Mouse (Mus musculus): ENCODE measurements at regions not wholly inside any gene's neighbourhood (a gene's known extent, or its start where the extent isn't known, plus 50 kb on each side); places are given as distances from the start of the nearest gene placed in this dataset.

DNA sequence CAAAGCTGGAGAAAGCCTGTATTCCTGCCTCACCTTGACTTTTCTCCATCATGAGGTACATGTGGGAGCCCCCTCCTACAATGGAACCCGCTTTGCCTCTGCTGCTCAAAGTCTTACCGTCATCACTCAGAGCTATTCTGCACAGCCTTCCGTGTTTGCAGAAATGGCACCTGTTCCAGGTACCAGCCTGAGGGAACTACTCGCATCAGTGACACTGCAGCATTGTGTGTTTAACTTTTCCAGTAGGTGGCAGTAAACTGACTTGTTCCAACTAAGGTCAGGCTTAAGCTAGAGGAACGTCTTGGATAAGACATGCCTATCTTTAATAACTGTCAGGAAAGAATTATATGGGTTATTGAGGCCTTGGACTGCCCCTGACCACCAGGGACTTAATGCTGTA, 71.4 kb downstream of the Fam173b start:
- no peaks in the 10 kb centered on the region for H3K27me3 ChIP-seq (ENCODE audit: insufficient read depth, low read length)
- H3K9me3 ChIP-seq (ENCODE audit: low read length) = no peaks in the 10 kb centered on the region
- H3K4me1 ChIP-seq (ENCODE audit: insufficient read depth, low read length) = no peaks in the 10 kb centered on the region
- no peak overlapping the region for H3K4me3 ChIP-seq (ENCODE audit: low read depth, low read length)
- H3K9ac ChIP-seq (replicated peaks; ENCODE audit: low read length, poor library complexity, severe bottlenecking) = no peak overlapping the region
- TF ChIP-seq CTCF (IDR thresholded peaks at IDR 0.05) = peak; percentile 62
- DNase-seq (ENCODE audit: low spot score) = peak; percentile 66
- no peaks in the 10 kb centered on the region for H3K36me3 ChIP-seq (ENCODE audit: insufficient read depth, low read length)
- H3K4me2 ChIP-seq (ENCODE audit: low read depth, low read length, poor library complexity, severe bottlenecking) = no peak overlapping the region
- no peak overlapping the region for H3K27ac ChIP-seq (ENCODE audit: low read depth, low read length)
- WGBS = 56% methylated on average over 5 of the region's 5 CpGs
- peak; percentile 55; the same call in 1 of the 2 replicates for ATAC-seq (ENCODE audit: low FRiP score)

DNA sequence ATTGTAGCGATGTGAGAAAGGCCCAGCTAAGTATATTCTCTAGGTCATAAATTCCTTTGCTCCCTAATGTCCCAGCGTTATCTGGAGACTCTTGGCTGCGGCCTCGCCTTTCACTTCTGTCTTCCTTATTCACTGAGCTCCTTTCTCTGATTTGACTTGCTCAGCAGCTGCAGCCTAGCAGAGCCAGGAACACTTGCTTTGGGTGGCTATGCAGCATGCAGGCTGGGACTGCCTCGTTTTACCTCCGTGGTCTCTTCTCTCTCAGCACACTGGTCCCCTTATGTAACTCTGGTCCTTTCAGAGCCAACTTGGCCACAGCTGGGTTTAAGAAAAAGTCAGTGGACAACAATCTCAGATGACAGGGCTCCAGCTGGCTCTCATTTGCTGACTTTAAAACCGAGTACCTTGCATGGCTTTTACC, 75.1 kb downstream of the Fam173b start:
- Histone ChIP-seq H3K4me2 (ENCODE audit: low read depth, low read length, poor library complexity, severe bottlenecking) (no peak overlapping the region), H3K27ac (ENCODE audit: low read depth, low read length) (no peak overlapping the region), H3K9me3 (ENCODE audit: low read length) (no peaks in the 10 kb centered on the region), H3K9ac (replicated peaks; ENCODE audit: low read length, poor library complexity, severe bottlenecking) (no peak overlapping the region), H3K4me1 (ENCODE audit: insufficient read depth, low read length) (no peaks in the 10 kb centered on the region), H3K27me3 (ENCODE audit: insufficient read depth, low read length) (no peaks in the 10 kb centered on the region), H3K36me3 (ENCODE audit: insufficient read depth, low read length) (no peaks in the 10 kb centered on the region), H3K4me3 (ENCODE audit: low read depth, low read length) (no peak overlapping the region)
- peak; percentile 2 for DNase-seq (ENCODE audit: low spot score)
- 64% methylated on average over 7 of the region's 7 CpGs for WGBS
- no peak for ATAC-seq (ENCODE audit: low FRiP score)
- TF ChIP-seq CTCF (IDR thresholded peaks at IDR 0.05) = no peak

DNA sequence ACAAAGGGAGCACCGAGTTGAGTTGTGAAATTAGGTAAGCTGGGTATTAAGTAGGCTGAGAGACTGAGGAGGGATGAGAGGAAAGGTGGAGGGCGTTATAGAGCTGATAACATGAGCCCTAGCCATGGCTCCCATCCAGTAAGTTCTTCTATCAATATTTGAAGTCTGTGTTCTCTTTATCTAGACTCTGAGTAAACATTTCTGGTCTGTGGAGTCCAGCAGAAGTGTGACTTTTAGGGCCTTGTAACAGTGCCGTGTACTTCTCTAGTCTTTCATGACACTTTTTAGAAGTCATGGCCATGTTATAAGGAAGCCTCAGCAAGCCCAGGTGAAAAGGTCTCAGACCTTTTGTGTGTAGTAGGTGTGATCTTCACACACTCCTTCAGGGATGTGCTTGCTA, 91.5 kb downstream of the Fam173b start:
- H3K27me3 ChIP-seq (ENCODE audit: insufficient read depth, low read length) = no peaks in the 10 kb centered on the region
- H3K36me3 ChIP-seq (ENCODE audit: insufficient read depth, low read length) = no peaks in the 10 kb centered on the region
- DNase-seq (ENCODE audit: low spot score) (no peak), ATAC-seq (ENCODE audit: low FRiP score) (no peak)
- no peak overlapping the region for H3K27ac ChIP-seq (ENCODE audit: low read depth, low read length)
- H3K9ac ChIP-seq (replicated peaks; ENCODE audit: low read length, poor library complexity, severe bottlenecking) = no peak overlapping the region
- 85% methylated on average over 3 of the region's 3 CpGs for WGBS
- no peaks in the 10 kb centered on the region for H3K9me3 ChIP-seq (ENCODE audit: low read length)
- no peaks in the 10 kb centered on the region for H3K4me1 ChIP-seq (ENCODE audit: insufficient read depth, low read length)
- no peak overlapping the region for H3K4me2 ChIP-seq (ENCODE audit: low read depth, low read length, poor library complexity, severe bottlenecking)
- TF ChIP-seq CTCF (IDR thresholded peaks at IDR 0.05) = no peak
- no peak overlapping the region for H3K4me3 ChIP-seq (ENCODE audit: low read depth, low read length)

DNA sequence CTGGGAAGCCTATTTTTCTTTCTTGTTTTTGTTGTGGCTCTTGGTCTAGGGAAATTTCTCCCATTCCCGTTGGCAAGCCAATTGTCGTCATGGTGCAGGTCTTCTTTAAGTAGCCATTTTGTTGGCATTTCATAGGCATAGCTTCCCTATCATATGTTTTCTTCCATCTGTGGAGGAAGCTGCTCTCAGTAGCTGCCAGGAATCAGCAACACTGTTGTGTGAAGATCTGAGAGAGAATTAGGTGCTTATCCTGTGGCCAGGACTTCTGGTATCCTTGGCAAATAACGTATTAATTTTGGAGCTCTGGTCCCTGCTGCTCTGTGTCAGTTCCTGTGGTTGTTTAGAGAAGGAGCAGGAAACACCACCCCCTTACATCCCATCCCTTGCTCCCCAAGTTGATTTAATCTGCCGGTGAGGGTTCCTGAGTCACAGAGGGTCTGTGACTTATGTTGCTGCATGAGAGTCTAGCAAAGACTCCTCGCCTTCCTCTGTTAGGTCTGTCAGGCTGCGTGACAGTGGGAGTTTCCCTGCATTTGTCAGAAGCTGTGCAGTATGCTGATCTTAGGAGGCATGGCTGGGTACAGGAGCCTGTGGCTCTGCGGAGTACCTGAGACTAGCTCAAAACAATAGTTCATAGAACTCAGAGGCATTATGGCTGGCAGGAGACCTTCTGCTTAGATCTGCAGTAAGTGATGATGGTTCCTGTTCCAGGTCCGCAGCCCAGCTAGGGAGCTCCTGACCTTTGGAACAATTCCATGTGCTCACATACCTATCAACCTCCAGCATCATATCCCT, 93.4 kb downstream of the Fam173b start:
- H3K4me1 ChIP-seq (ENCODE audit: insufficient read depth, low read length) = no peaks in the 10 kb centered on the region
- no peaks in the 10 kb centered on the region for H3K36me3 ChIP-seq (ENCODE audit: insufficient read depth, low read length)
- no peak overlapping the region for H3K4me3 ChIP-seq (ENCODE audit: low read depth, low read length)
- no peak overlapping the region for H3K4me2 ChIP-seq (ENCODE audit: low read depth, low read length, poor library complexity, severe bottlenecking)
- no peak for DNase-seq (ENCODE audit: low spot score)
- no peak overlapping the region for H3K27ac ChIP-seq (ENCODE audit: low read depth, low read length)
- TF ChIP-seq CTCF (IDR thresholded peaks at IDR 0.05) = no peak
- H3K9me3 ChIP-seq (ENCODE audit: low read length) = no peaks in the 10 kb centered on the region
- WGBS = 89% methylated on average over 8 of the region's 8 CpGs
- no peaks in the 10 kb centered on the region for H3K27me3 ChIP-seq (ENCODE audit: insufficient read depth, low read length)
- H3K9ac ChIP-seq (replicated peaks; ENCODE audit: low read length, poor library complexity, severe bottlenecking) = no peak overlapping the region
- ATAC-seq (ENCODE audit: low FRiP score) = no peak

DNA sequence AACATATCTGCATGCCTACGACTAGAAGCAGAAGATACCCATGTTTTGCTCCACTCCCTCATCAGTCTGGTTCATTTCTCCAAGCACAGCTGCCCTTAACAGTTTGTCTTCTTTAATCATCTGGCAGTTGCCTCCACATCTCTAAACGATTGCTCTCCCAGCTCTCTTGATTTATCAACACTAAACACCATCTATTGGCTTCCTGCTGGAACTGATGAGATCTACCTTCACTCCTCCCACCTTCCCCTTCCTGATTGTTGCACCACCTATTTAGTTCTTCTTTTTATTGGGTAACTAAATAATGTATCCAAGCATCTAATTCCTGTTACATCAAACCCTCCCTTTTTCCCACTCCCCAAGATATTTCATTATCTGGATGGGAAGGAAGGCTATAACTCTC, 101.7 kb downstream of the Fam173b start:
- Histone ChIP-seq H3K4me1 (ENCODE audit: insufficient read depth, low read length) (no peaks in the 10 kb centered on the region), H3K9me3 (ENCODE audit: low read length) (no peaks in the 10 kb centered on the region), H3K4me2 (ENCODE audit: low read depth, low read length, poor library complexity, severe bottlenecking) (no peak overlapping the region), H3K9ac (replicated peaks; ENCODE audit: low read length, poor library complexity, severe bottlenecking) (no peak overlapping the region), H3K36me3 (ENCODE audit: insufficient read depth, low read length) (no peaks in the 10 kb centered on the region), H3K4me3 (ENCODE audit: low read depth, low read length) (no peak overlapping the region), H3K27ac (ENCODE audit: low read depth, low read length) (no peak overlapping the region), H3K27me3 (ENCODE audit: insufficient read depth, low read length) (no peaks in the 10 kb centered on the region)
- DNase-seq (ENCODE audit: low spot score) (no peak), ATAC-seq (ENCODE audit: low FRiP score) (no peak)
- WGBS = 88% methylated on average over 2 of the region's 2 CpGs
- no peak for TF ChIP-seq CTCF (IDR thresholded peaks at IDR 0.05)

DNA sequence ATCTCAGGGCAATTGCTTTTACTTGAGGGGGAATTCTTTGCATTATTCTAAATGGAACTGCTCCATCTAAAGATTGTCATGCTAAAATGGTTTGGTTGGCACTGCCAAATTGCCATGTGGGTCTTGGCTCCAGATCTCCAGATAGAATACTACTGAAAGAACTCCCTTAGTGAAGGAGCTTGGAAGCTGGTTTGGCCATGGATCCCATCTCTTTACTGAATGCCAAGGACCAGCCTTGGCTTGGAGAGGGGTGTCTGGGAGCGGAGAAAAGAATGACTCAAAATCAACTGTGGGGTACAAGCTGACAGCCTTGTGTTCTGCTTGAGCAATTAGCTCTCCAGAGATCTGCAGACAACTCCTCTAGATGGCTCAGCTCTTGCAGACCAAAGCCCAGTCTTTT, 105.8 kb downstream of the Fam173b start:
- WGBS = 89% methylated on average over 1 of the region's 1 CpGs
- DNase-seq (ENCODE audit: low spot score) (no peak), ATAC-seq (ENCODE audit: low FRiP score) (no peak)

More for the DNA sequence above, 105.8 kb downstream of the Fam173b start:
- H3K4me2 ChIP-seq (ENCODE audit: low read depth, low read length, poor library complexity, severe bottlenecking) = no peak overlapping the region
- H3K9ac ChIP-seq (replicated peaks; ENCODE audit: low read length, poor library complexity, severe bottlenecking) = no peak overlapping the region
- no peaks in the 10 kb centered on the region for H3K4me1 ChIP-seq (ENCODE audit: insufficient read depth, low read length)
- no peaks in the 10 kb centered on the region for H3K27me3 ChIP-seq (ENCODE audit: insufficient read depth, low read length)
- H3K4me3 ChIP-seq (ENCODE audit: low read depth, low read length) = no peak overlapping the region
- no peak for TF ChIP-seq CTCF (IDR thresholded peaks at IDR 0.05)
- H3K9me3 ChIP-seq (ENCODE audit: low read length) = no peaks in the 10 kb centered on the region
- no peaks in the 10 kb centered on the region for H3K36me3 ChIP-seq (ENCODE audit: insufficient read depth, low read length)
- H3K27ac ChIP-seq (ENCODE audit: low read depth, low read length) = no peak overlapping the region

All from midbrain, postnatal 0 days (tissue).